Mouse (Mus musculus): ENCODE measurements around the gene 9630041A04Rik. TPM values are rescaled to one million over a fixed set of nuclear protein-coding genes. Genes with fewer than 3 reads are reported as not detected.

9630041A04Rik gene
- polyA plus RNA-seq, 1 experiment from 2014 or later, result 0.31 TPM

DNA sequence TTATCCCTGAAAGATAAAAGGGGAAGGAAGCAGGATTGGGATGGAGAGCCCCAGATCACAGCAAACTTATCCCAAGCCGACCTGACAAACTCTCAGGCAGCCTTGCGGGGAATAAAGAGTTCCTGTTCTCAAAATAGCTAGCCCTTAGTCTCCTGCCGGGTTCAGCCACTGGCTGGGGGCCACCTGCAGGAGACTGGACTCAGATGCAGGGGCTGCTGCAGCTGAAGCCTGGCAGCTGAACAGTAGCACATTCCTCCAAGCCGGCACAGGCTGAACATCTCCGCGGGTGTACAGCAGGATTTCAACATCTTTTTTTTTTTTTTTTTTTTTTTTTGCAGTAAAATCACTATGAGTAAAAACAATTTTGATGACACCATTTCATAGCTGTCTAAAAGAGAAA, 110.2 kb downstream of the 9630041A04Rik start:
- Histone ChIP-seq H3K4me3 (no peak overlapping the region), H3K9ac (replicated peaks) (no peak overlapping the region), H3K27me3 (0 out of 2 replicates have a peak, but pooled peaks cover 3% of the 10 kb centered on the region), H3K4me2 (replicated peaks) (no peak overlapping the region), H3K4me1 (no peaks in the 10 kb centered on the region), H3K27ac (replicated peaks) (no peak overlapping the region), H3K36me3 (peaks cover 7% of the 10 kb centered on the region; the same call in 1 of the 2 replicates), H3K9me3 (no peaks in the 10 kb centered on the region)
- ATAC-seq (ENCODE audit: low FRiP score, low read depth), result no peak
- 17% methylated on average over 6 of the region's 6 CpGs for WGBS

DNA sequence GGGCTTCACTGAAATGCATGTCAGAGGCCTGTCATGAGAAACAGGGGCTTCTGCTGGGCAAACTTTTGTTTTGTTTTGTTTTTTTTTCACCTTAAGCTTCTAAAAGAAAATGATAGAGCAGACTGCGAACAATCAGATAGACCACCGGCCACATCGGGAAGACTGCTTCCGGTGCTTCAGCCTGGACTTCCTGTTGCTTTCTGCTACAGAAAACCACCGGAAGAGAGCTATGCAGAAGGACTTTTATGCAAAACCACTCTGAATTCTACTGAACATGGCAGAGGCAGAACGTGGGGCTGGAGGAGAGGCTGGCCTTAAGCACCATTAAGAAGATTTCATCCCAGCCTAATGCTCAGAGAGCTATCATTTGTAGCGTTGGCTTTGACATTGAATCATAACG, 110.7 kb downstream of the 9630041A04Rik start:
- Histone ChIP-seq H3K9me3 (no peaks in the 10 kb centered on the region), H3K9ac (replicated peaks) (no peak overlapping the region), H3K4me3 (no peak overlapping the region), H3K36me3 (peaks cover 7% of the 10 kb centered on the region; the same call in 1 of the 2 replicates), H3K4me1 (no peaks in the 10 kb centered on the region), H3K27ac (replicated peaks) (no peak overlapping the region), H3K4me2 (replicated peaks) (no peak overlapping the region), H3K27me3 (0 out of 2 replicates have a peak, but pooled peaks cover 3% of the 10 kb centered on the region)
- ATAC-seq (ENCODE audit: low FRiP score, low read depth), result no peak
- 79% methylated on average over 8 of the region's 8 CpGs for WGBS

DNA sequence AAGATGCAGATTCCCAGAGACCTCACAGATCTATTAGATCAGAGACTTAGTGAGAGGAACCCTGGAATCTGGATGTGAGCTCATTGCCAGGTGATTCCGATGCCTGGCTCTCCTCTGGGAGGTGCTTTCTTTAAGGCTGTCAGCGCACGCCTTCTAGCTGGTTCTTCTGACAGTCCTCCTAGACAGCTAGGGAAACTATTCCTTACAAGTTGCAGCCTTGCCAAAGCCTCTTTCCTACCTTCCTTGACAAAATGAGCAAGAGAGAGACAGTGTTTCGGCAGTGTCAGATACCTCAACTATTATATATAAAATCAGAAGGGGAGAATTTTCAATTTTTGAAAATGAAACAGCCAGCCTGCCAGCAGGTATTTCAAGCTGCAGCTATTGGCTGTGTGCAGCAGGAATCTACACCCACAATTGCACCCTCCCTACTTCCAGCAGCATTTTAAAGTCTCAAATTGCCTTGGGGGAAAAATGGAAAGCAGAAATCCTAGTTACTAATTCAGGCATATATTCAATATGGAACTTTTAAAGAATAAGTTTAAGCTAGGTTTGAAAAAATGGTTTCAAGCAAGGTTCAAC, 115.3 kb downstream of the 9630041A04Rik start:
- no peak overlapping the region for H3K9ac ChIP-seq (replicated peaks)
- no peak overlapping the region for H3K27ac ChIP-seq (replicated peaks)
- 93% methylated on average over 4 of the region's 4 CpGs for WGBS
- H3K9me3 ChIP-seq, result no peaks in the 10 kb centered on the region
- H3K27me3 ChIP-seq, result 0 out of 2 replicates have a peak, but pooled peaks cover 3% of the 10 kb centered on the region
- no peak overlapping the region for H3K4me2 ChIP-seq (replicated peaks)
- no peaks in the 10 kb centered on the region for H3K4me1 ChIP-seq
- ATAC-seq (ENCODE audit: low FRiP score, low read depth), result no peak
- no peaks in the 10 kb centered on the region for H3K36me3 ChIP-seq
- H3K4me3 ChIP-seq, result no peak overlapping the region

DNA sequence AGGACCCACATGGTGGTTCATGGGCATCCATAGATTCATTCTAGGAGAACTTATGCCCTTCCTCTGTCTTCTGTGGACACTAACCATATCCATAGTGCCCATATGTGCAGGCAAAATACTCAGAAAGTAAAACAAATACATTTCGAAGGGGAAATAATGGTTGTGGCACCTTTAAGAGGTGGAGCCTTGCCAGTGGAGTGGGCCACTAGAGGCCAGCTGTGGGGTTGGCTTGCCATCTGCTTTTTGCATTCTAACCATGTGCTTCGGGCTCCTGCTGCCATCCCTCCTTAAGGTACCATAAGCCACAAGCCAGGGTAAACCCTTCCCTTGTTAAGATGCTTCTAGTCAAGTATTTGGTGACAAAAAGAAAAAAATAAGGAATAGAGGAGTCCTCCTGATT, 119.5 kb downstream of the 9630041A04Rik start:
- Histone ChIP-seq H3K9me3 (no peaks in the 10 kb centered on the region), H3K36me3 (no peaks in the 10 kb centered on the region), H3K27me3 (no peaks in the 10 kb centered on the region), H3K4me2 (replicated peaks) (no peak overlapping the region), H3K4me3 (no peak overlapping the region), H3K9ac (replicated peaks) (no peak overlapping the region), H3K4me1 (no peaks in the 10 kb centered on the region), H3K27ac (replicated peaks) (no peak overlapping the region)
- 83% methylated on average over 2 of the region's 2 CpGs for WGBS
- ATAC-seq (ENCODE audit: low FRiP score, low read depth), result no peak

DNA sequence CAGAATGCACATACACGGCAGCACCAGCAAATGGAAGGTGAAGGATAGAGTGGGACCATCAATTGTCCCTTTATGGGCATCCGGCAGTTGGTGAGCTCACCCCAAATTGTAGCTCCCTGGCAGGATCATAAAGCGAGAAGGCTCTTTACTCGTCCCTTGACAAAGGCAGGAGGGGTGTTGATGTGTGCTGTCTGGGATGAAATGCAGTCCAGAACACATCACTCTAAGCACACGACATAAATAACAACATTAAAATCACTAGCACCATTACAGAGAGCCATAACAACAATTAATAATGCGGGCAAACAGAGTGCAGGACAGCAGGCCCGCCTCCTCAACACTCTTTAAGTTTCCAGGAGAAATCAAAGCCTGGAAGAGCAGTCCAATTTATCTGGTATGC, 120.7 kb downstream of the 9630041A04Rik start:
- H3K27ac ChIP-seq (replicated peaks), result no peak overlapping the region
- WGBS, result 88% methylated on average over 7 of the region's 7 CpGs
- no peak overlapping the region for H3K4me3 ChIP-seq
- no peaks in the 10 kb centered on the region for H3K27me3 ChIP-seq
- no peaks in the 10 kb centered on the region for H3K36me3 ChIP-seq
- no peak overlapping the region for H3K9ac ChIP-seq (replicated peaks)
- H3K9me3 ChIP-seq, result no peaks in the 10 kb centered on the region
- H3K4me1 ChIP-seq, result no peaks in the 10 kb centered on the region
- no peak overlapping the region for H3K4me2 ChIP-seq (replicated peaks)
- no peak for ATAC-seq (ENCODE audit: low FRiP score, low read depth)

DNA sequence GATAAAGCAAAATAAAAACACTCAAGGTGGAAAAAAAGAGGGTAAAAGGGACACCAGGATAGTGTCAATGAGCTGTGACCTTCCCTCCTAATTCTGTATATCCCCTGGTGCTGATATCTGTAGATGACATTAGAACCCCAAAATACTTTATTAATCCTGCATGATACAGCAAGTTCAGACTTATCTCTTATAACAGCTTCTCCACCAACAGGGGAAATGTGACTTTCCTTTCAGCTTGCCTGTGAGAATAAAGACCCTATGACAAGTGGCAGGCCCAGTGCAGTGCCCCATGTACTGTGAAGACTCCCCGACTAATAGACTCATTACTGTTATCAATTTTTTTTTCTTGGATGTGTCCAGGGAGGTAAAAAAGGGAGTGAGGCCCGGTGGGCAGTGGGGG, 125.3 kb downstream of the 9630041A04Rik start:
- H3K27me3 ChIP-seq, result no peaks in the 10 kb centered on the region
- WGBS, result 85% methylated on average over 2 of the region's 2 CpGs

DNA sequence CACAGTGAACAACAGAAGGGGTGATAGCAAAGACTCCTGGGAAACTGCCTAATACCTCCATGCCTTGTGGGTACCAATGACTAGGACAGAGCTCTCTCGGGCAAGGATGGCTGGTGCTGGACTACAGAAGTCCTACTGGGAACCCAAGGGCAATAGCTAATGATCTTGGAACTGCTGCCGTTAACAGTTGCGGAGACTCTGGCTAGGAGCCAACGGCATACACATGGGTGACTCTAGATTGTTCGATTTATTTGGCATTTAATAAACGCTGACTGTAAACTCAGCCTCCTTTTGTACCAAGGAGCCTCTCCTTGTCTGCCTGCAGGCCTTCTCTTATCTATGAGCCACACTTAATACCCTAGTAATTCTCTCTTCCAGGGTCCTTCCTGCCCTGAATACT, 128.4 kb downstream of the 9630041A04Rik start:
- WGBS, result 94% methylated on average over 6 of the region's 6 CpGs
- no peak for ATAC-seq (ENCODE audit: low FRiP score, low read depth)
- Histone ChIP-seq H3K27ac (replicated peaks) (no peak overlapping the region), H3K36me3 (no peaks in the 10 kb centered on the region), H3K4me1 (no peaks in the 10 kb centered on the region), H3K9ac (replicated peaks) (no peak overlapping the region), H3K4me3 (no peak overlapping the region), H3K4me2 (replicated peaks) (no peak overlapping the region), H3K9me3 (no peaks in the 10 kb centered on the region), H3K27me3 (no peaks in the 10 kb centered on the region)

More for the DNA sequence above, 125.3 kb downstream of the 9630041A04Rik start:
- Histone ChIP-seq H3K4me1 (no peaks in the 10 kb centered on the region), H3K9me3 (no peaks in the 10 kb centered on the region), H3K9ac (replicated peaks) (no peak overlapping the region), H3K4me3 (no peak overlapping the region), H3K36me3 (no peaks in the 10 kb centered on the region), H3K4me2 (replicated peaks) (no peak overlapping the region), H3K27ac (replicated peaks) (no peak overlapping the region)
- ATAC-seq (ENCODE audit: low FRiP score, low read depth), result no peak

DNA sequence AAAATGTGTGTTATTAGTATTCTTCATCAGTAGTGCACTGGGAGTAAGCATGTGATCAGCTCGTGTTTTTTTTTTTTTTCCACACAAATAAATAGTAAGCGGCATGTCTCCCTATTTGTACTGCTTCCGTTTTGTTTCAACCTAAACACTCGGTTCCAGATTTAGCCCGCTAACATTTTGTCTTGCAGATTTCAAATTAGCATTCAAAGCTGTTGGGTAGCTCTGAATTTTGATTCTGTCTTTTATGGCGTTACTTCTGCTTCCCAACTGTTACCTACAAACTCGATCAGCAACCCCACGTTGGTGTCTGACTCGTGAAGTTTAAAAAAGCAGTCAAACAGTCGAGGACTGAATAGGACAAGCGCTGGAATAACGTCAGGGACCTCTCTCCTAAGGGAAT, 129.2 kb downstream of the 9630041A04Rik start:
- no peak for ATAC-seq (ENCODE audit: low FRiP score, low read depth)
- Histone ChIP-seq H3K9me3 (no peaks in the 10 kb centered on the region), H3K27ac (replicated peaks) (no peak overlapping the region), H3K27me3 (no peaks in the 10 kb centered on the region), H3K4me1 (no peaks in the 10 kb centered on the region), H3K4me3 (no peak overlapping the region), H3K36me3 (no peaks in the 10 kb centered on the region), H3K4me2 (replicated peaks) (no peak overlapping the region), H3K9ac (replicated peaks) (no peak overlapping the region)
- WGBS, result 87% methylated on average over 12 of the region's 12 CpGs
